Mouse (Mus musculus) adrenal gland, adult 18-20 months (tissue): Measurements from ENCODE around the gene A1cf. TPM values are rescaled to one million over a fixed set of nuclear protein-coding genes. Genes with fewer than 3 reads are reported as not detected.
A peak's percentile ranks its signal among the peaks of the same experiment; 100 is the strongest.

Source experiments
- DNase-seq, 2 experiments: peaks; one replicate each; pipeline ENCODE4 v3.0.0; 2021 to 2022; ENCODE audit warnings: low spot score in 2 of 2
- total RNA-seq, 2 experiments: library from RNA; stranded (reverse); gene quantifications; 1 replicate in 1 of 2; 2 replicates in 1 of 2; pipeline ENCODE4 v1.2.3; 2021

Gene A1cf
- total RNA-seq, 2 experiments from 2014 or later, result 0.20 TPM; not detected in 1

GRCm38 (mm10) chr19:31950793-31951489 lies 82.4 kb downstream of the A1cf start:
- DNase-seq, result no peak

GRCm38 (mm10) chr19:31953799-31954198 lies 85.2 kb downstream of the A1cf start:
- DNase-seq, result no peak

- no peak for DNase-seq
These were observed 85.7 kb downstream of the A1cf start for GRCm38 (mm10) chr19:31954267-31954666.

DNA sequence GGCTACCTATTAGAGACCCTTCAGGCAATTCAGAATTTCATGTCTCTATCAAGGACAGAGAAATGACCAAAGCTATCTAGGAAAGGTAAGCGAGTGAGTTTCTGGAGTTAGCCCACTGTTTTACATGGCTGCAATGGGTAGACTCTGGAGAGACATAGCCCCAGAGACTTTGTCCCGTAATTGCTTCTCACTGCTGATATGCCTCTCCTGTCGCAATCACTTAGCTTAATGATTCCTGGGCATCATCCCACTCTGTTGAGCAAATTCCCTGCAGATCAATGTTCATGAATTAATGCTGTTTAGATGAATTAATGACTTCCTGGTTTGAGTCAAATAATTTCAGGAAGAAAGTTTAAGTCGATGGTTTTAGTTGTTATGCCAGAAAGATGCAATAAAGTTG lies 86.1 kb downstream of the A1cf start:
- DNase-seq, result no peak

- DNase-seq, result no peak
These were observed 87.8 kb downstream of the A1cf start for GRCm38 (mm10) chr19:31956359-31956758.

- no peak for DNase-seq
These were observed 91.9 kb downstream of the A1cf start for GRCm38 (mm10) chr19:31960434-31960833.

GRCm38 (mm10) chr19:31963147-31963546 lies 94.6 kb downstream of the A1cf start:
- DNase-seq, result no peak

GRCm38 (mm10) chr19:31967933-31968532 lies 99.5 kb downstream of the A1cf start:
- DNase-seq, result no peak

DNA sequence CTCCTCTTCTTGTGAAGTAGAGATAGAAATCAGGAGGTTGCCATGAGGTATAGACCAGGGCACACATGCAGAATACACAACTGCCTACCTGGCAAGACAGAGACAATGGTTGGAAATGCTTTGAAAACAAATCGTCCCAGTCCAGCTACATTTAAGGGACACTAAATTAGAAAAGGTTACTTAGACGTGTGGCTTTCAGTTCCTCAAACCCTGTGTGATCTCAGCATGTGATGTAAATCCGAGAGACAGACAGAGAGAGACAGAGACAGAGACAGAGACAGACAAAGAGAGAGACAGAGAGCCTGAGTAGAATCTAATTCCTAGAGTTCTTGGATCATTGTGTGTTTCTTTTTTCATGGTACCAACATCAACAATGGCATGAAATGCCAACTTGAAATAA lies 102.8 kb downstream of the A1cf start:
- no peak for DNase-seq

DNA sequence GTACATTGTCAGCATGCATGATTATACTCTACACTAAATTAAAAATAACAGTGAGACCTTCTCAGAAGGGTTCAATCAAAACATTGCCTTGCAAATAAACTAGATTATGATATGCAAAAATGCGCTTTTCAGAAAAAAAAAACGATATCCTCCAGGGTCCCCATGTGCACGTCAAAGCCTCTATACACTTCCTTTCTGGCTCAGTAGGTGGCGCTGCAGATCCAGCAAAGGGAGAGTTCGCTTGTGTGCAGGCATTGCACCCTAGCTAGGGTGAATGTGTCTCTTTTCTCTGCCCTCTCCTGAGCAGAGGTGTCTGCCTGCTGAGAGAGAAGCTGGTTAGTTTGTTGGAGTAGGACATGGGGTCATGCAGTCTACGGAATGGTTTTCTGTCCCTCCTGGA lies 103.4 kb downstream of the A1cf start:
- DNase-seq, result peak; percentile 79 to 83

- no peak for DNase-seq
These were observed 107.3 kb downstream of the A1cf start for GRCm38 (mm10) chr19:31975882-31976281.

- DNase-seq, result no peak
These were observed 122.5 kb downstream of the A1cf start for GRCm38 (mm10) chr19:31991057-31991456.

DNA sequence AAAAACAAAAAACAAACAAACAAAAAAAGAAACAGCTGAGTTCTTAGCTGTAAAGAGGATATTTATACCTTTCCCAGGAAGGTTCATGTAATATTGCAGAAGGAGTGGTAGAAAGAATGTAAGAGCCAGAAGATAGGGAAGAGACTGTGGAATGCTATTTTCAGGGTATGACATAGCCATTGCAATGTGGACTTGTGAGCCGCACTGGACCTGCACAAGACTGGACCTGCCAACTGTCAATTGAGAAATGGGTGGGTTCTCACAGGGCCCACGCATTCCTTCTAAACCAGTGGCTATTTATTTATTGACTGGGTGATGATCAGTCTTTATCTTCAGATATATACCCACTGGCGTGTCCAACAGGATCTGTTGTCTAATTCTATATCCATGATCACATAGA lies 128.4 kb downstream of the A1cf start:
- no peak for DNase-seq

Other genes starting within 250 kb of the A1cf start
- 1 to 10 TPM; 6.3 to 6.4 TPM for gene Prkg1, start 103.7 kb upstream of the A1cf start, total RNA-seq
- gene Asah2, start 239.4 kb downstream of the A1cf start, total RNA-seq, result 10 to 100 TPM; 23.7 to 30.5 TPM